Mouse (Mus musculus) intestine, embryonic 15.5 days (tissue): ENCODE data around the gene Hoxd3. TPM values are rescaled to one million over a fixed set of nuclear protein-coding genes. Genes with fewer than 3 reads are reported as not detected.

Experiments used
- ATAC-seq: fragments of 200-750 bp; cut with Nextera tagmentation; 2 replicates; pipeline ENCODE4 v1.8.0; 2017; ENCODE audit warnings: moderate TSS enrichment, moderate library complexity
- H3K27ac ChIP-seq: fragments of 300-500 bp; sonication (generic); 2 replicates; pipeline ENCODE4 v1.5.1; 2015; ENCODE audit warnings: mild to moderate bottlenecking, inconsistent platforms
- H3K27me3 ChIP-seq: fragments of 300-500 bp; sonication (generic); replicated peaks from 2 replicates; pipeline ENCODE4 v1.6.1; 2015; ENCODE audit warnings: inconsistent platforms
- H3K36me3 ChIP-seq: fragments of 300-500 bp; sonication (generic); 2 replicates; pipeline ENCODE4 v1.6.1; 2015; ENCODE audit warnings: inconsistent platforms
- H3K4me1 ChIP-seq: fragments of 300-500 bp; sonication (generic); replicated peaks from 2 replicates; pipeline ENCODE4 v1.6.1; 2015; ENCODE audit warnings: inconsistent platforms
- H3K4me2 ChIP-seq: fragments of 300-500 bp; sonication (generic); replicated peaks from 2 replicates; pipeline ENCODE4 v1.6.1; 2015; ENCODE audit warnings: mild to moderate bottlenecking, inconsistent platforms
- H3K4me3 ChIP-seq: fragments of 300-500 bp; sonication (generic); replicated peaks from 2 replicates; pipeline ENCODE4 v1.5.1; 2015; ENCODE audit warnings: inconsistent platforms
- H3K9ac ChIP-seq: fragments of 300-500 bp; sonication (generic); 2 replicates; pipeline ENCODE4 v1.6.1; 2015; ENCODE audit warnings: inconsistent platforms
- H3K9me3 ChIP-seq: fragments of 300-500 bp; sonication (generic); 2 replicates; pipeline ENCODE4 v1.6.1; 2016; ENCODE audit warnings: inconsistent platforms
- WGBS: fragments of 180-500 bp; shearing (Covaris S2); methylation state at CpG from one replicate; pipeline ENCODE4 v1.1.7; 2015; 5-methylcytosine and 5-hydroxymethylcytosine counted together
- polyA plus RNA-seq: library from polyadenylated mRNA; unstranded; fragments of >200 nt; fragmentation: Nextera tagmentation; extraction: Ambion mirVana; gene quantifications from 2 replicates; pipeline ENCODE4 v1.2.1, GENCODE M21; 2015

The Hoxd3 gene
- polyA plus RNA-seq, 1 experiment from 2014 or later, result 19.2 TPM

DNA sequence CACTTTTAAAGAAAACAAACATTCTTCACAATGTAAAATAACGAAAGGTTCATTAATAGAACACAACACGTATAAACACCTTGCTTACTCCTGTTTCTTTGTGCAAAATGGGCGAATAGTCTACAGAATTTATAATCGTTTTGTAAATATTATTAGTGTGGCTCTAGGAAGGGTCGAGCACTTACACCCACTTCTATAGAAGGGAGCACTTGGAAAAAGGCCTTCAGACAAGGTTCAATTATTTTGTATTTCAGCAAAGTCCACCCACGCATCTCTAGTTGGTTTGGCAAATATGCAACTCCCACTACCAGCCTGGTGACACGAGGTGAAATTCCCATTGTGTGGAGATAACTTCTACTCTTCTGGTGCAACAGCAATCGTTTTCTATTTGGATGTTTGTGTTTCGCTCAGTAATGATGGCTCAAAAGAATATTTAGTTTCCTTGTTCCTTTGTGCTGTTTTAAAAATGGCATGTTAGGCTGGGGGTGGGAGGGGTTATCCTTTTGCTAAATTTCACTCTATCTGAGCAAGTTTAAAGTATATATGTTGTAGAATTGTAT is 36.8 kb downstream of the Hoxd3 start:
- ATAC-seq, result no peak
- H3K27ac ChIP-seq, result no peak overlapping the region
- peaks cover 93% of the 10 kb centered on the region for H3K27me3 ChIP-seq
- H3K4me2 ChIP-seq, result 0 out of 2 replicates have a peak overlapping the region, but pooled peaks have one; percentile 7
- 31% methylated on average over 9 of the region's 9 CpGs for WGBS
- H3K4me1 ChIP-seq, result peaks cover 21% of the 10 kb centered on the region
- H3K36me3 ChIP-seq, result no peaks in the 10 kb centered on the region
- no peak overlapping the region for H3K9ac ChIP-seq
- no peaks in the 10 kb centered on the region for H3K9me3 ChIP-seq
- H3K4me3 ChIP-seq, result no peak overlapping the region

DNA sequence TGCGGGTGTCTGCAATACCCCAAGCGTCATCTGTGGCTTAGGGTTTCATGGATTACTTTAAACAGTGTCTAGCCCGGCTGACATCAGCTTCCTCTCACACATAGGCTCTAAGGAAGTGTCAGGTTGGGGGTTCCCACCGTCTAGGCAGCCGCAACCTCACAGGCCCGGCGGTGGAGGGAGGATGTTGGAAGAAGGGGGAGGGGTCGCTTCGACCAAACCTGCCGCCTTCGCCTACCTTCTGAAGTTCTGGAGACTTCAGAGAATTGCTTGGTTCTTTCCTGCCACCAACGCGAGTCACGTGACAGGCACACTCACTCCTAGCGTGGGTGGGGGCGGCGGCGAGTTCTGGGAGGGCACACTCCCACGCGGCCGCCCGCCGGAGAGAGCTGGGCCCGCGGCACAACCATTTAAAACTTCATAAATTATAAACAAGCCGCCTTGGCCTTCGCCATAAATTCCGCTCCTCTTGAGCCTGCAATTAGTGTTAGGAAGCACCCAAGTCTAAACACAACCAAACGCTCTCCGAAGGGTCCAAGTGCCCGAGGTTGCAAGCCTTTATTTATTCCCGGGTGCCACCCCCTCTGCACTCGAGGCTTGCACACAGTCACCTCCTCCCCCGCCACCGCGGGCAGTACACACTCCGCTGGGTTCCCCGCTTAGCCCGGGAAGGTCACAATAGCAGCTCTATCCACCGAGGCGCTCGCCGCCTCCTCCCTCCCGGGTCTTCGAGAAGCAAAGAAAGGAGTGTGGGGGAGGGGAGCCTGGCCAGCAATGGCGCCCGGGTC is 37.8 kb downstream of the Hoxd3 start:
- H3K27me3 ChIP-seq, result peaks cover 89% of the 10 kb centered on the region
- H3K4me1 ChIP-seq, result peaks cover 21% of the 10 kb centered on the region
- WGBS, result under 1% methylated on average over 47 of the region's 47 CpGs
- H3K9ac ChIP-seq, result peak overlapping the region; percentile 9; the same call in 1 of the 2 replicates
- 0 out of 2 replicates have a peak overlapping the region, but pooled peaks have one; percentile 9 for H3K27ac ChIP-seq
- H3K4me2 ChIP-seq, result peak overlapping the region; percentile 67
- peak; percentile 61 for ATAC-seq
- H3K9me3 ChIP-seq, result no peaks in the 10 kb centered on the region
- peak overlapping the region; percentile 29 for H3K4me3 ChIP-seq
- no peaks in the 10 kb centered on the region for H3K36me3 ChIP-seq

DNA sequence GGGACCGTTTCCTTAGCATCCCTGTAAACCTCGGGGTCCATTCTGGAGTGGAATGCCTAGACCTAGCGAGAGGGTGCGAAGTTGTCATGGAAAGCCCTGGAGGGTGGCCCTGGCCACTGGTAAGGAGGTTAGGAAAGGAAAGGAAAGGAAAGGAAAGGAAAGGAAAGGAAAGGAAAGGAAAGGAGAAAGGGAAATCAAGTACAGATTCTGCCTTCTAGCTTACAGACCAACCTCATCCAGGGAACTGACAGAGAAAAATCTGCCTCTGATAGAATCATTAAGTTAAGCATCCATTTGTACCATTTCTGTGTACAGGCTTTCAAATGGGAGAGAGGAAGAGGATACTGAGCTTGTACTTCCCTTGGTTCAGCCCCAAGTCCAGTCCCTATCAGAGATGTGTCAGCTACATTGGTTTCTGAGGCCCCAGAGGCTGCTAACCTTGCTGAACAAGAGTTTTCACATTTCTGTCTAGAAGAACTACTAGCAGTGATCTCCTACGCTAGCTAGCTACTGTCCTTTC is 39.1 kb downstream of the Hoxd3 start:
- H3K4me2 ChIP-seq, result no peak overlapping the region
- no peak overlapping the region for H3K4me3 ChIP-seq
- H3K9me3 ChIP-seq, result no peaks in the 10 kb centered on the region
- no peak overlapping the region for H3K9ac ChIP-seq
- no peaks in the 10 kb centered on the region for H3K36me3 ChIP-seq
- 44% methylated on average over 5 of the region's 5 CpGs for WGBS
- no peak overlapping the region for H3K27ac ChIP-seq
- no peak for ATAC-seq
- H3K4me1 ChIP-seq, result peaks cover 21% of the 10 kb centered on the region
- peaks cover 80% of the 10 kb centered on the region for H3K27me3 ChIP-seq

DNA sequence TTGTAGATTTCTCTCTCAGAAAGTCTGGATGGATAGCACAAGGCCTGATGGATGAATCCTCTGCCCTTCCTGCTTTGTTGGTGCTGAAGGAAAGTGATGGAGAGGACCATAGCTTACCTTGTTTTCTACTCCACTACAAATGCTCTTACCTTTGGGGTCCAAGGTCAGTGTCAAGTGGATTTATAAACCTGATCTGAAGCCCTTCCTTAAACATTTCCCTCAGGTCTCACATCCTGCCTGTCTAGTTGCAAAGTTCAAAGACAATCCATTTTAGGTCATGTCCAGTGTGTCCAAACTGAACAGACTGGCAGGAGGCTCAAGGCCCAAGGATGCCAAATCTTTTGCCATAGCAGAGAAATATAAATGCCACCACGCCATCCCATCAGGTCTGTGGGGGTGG is 40.1 kb downstream of the Hoxd3 start:
- no peak overlapping the region for H3K4me3 ChIP-seq
- H3K36me3 ChIP-seq, result no peaks in the 10 kb centered on the region
- no peak overlapping the region for H3K27ac ChIP-seq
- no peaks in the 10 kb centered on the region for H3K9me3 ChIP-seq
- ATAC-seq, result no peak
- WGBS, result 85% methylated on average over 1 of the region's 1 CpGs
- peaks cover 70% of the 10 kb centered on the region for H3K27me3 ChIP-seq
- peaks cover 21% of the 10 kb centered on the region for H3K4me1 ChIP-seq
- H3K9ac ChIP-seq, result no peak overlapping the region
- no peak overlapping the region for H3K4me2 ChIP-seq

DNA sequence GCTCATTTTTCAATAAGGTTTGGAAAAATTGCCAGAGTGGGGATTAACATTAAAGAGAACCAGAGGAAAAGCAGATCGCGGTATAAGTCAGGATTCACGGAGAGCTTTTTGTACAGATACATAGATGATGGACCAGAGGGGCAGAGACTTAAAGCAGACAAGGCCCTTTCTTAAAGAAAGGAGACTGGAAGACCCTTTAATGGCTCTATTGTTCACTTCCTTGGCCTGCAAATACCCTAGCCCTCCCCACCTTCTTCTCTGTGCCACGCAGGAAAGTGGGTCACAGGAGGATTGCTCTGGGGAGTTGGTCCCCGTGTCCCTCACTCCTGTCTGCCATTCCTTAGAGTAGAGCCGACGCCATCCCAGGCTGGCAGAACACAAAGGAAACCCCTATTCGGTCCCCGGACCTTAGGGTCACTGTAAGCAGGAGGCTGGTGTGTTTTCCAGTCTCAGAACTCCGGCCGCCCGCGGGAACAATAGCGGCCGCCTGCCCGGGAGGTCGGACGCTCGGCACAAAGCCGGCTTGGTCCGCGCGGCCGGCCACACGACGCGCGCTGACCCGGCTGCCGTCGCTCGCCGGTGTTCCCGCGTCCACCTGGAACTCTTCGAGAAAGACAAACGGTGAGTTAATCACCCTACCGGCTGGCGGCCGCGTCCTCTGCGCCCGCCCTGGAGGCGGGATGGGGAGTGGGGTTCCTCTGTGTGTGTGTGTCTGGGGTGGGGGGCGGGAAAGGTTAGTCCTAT is 40.9 kb downstream of the Hoxd3 start:
- H3K27ac ChIP-seq, result no peak overlapping the region
- peak; percentile 40; the same call in 1 of the 2 replicates for ATAC-seq

DNA sequence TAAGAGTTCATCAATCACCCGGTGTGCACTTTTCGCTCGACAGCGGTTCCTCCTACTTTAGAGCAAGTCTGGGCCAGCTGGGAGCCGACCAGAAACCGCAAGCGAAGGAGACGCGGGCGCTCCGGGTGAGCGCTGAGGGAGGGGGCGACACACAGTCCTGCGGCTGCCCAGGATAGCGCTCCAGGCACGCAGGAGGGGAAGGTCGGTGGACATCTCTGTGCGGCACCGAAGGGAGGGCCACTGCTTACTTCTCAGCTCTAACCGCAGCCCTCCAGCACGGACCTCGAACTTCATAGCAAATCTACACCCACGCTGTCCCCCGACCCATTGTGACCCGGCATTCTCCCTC is 41.4 kb downstream of the Hoxd3 start:
- no peak overlapping the region for H3K27ac ChIP-seq
- peak overlapping the region; percentile 73 for H3K4me2 ChIP-seq
- H3K27me3 ChIP-seq, result peaks cover 61% of the 10 kb centered on the region
- no peak overlapping the region for H3K9ac ChIP-seq
- H3K36me3 ChIP-seq, result no peaks in the 10 kb centered on the region
- 5% methylated on average over 25 of the region's 25 CpGs for WGBS
- no peaks in the 10 kb centered on the region for H3K9me3 ChIP-seq
- ATAC-seq, result peak; percentile 39
- peaks cover 21% of the 10 kb centered on the region for H3K4me1 ChIP-seq
- H3K4me3 ChIP-seq, result peak overlapping the region; percentile 34

More for the DNA sequence above, 40.9 kb downstream of the Hoxd3 start:
- Histone ChIP-seq H3K4me3 (peak overlapping the region; percentile 34), H3K9ac (peak overlapping the region; percentile 23; the same call in 1 of the 2 replicates), H3K36me3 (no peaks in the 10 kb centered on the region), H3K4me2 (peak overlapping the region; percentile 73), H3K4me1 (peaks cover 21% of the 10 kb centered on the region), H3K27me3 (peaks cover 62% of the 10 kb centered on the region), H3K9me3 (no peaks in the 10 kb centered on the region)
- WGBS, result 4% methylated on average over 45 of the region's 45 CpGs

DNA sequence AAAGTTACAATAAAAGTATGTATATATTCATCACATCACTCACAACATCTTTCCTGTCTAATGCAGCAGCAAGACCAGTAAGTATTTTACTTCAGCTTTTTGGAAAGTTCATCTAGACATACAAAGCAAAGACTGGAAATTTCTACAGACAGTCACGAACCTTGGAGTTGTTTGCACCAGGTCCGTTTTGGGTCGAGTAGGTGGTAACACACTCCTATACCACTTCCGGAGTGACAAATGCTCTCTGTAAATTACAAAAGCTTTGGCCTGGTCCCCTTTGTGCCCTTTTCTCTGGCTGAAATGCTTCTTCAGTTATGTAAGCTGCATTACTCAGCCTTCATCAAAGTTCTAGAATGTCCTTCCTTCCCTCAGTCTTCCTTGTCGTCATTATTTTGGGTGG is 42.0 kb downstream of the Hoxd3 start:
- Histone ChIP-seq H3K4me2 (no peak overlapping the region), H3K4me3 (no peak overlapping the region), H3K36me3 (no peaks in the 10 kb centered on the region), H3K27ac (no peak overlapping the region), H3K9me3 (no peaks in the 10 kb centered on the region), H3K4me1 (peaks cover 21% of the 10 kb centered on the region), H3K9ac (no peak overlapping the region), H3K27me3 (peaks cover 57% of the 10 kb centered on the region)
- ATAC-seq, result no peak
- 37% methylated on average over 5 of the region's 5 CpGs for WGBS

DNA sequence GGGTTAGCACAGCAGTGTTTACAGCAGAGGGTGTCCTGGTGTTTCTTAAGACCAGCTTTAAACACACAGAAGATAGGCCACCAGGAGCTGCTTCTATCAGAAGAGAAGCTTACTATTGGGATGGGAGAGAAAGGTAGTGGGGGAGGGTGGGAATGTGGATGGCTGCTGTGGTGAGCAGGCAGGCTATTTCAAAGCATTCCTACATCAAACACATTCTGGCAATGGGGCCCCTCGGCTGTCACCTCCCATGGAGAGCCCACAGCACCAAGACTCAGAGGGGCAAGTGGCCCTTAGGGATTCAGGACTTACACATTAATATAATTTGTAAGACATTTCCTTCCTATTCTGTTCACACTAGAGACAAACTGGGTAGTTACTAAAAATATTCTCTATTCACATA is 48.4 kb downstream of the Hoxd3 start:
- WGBS, result 7% methylated on average over 1 of the region's 1 CpGs
- no peaks in the 10 kb centered on the region for H3K9me3 ChIP-seq
- peaks cover 52% of the 10 kb centered on the region for H3K27me3 ChIP-seq
- H3K4me2 ChIP-seq, result no peak overlapping the region
- H3K4me1 ChIP-seq, result peaks cover 17% of the 10 kb centered on the region
- no peak for ATAC-seq
- no peaks in the 10 kb centered on the region for H3K36me3 ChIP-seq
- no peak overlapping the region for H3K9ac ChIP-seq
- H3K27ac ChIP-seq, result no peak overlapping the region
- no peak overlapping the region for H3K4me3 ChIP-seq

DNA sequence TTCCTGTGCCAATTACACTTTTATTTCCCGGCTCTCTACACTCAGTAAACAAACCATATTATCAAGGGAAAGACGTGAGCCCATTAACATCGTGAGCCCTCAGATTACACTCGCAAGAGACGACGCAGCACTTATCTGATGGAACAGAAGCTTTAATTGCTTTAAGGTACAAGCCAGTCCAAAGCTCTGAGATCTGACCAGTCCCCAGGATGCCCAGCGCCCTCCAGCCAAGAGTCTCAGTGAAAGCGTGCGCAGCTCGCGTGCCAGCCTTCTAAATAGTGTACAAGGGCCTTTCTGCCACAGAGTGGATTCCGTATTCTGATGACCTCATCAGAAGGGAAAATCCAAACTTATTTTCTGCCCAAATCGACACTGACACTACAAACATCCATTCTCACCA is 50.2 kb downstream of the Hoxd3 start:
- H3K27me3 ChIP-seq, result peaks cover 58% of the 10 kb centered on the region
- 4% methylated on average over 13 of the region's 13 CpGs for WGBS
- peak overlapping the region; percentile 98 for H3K4me2 ChIP-seq

DNA sequence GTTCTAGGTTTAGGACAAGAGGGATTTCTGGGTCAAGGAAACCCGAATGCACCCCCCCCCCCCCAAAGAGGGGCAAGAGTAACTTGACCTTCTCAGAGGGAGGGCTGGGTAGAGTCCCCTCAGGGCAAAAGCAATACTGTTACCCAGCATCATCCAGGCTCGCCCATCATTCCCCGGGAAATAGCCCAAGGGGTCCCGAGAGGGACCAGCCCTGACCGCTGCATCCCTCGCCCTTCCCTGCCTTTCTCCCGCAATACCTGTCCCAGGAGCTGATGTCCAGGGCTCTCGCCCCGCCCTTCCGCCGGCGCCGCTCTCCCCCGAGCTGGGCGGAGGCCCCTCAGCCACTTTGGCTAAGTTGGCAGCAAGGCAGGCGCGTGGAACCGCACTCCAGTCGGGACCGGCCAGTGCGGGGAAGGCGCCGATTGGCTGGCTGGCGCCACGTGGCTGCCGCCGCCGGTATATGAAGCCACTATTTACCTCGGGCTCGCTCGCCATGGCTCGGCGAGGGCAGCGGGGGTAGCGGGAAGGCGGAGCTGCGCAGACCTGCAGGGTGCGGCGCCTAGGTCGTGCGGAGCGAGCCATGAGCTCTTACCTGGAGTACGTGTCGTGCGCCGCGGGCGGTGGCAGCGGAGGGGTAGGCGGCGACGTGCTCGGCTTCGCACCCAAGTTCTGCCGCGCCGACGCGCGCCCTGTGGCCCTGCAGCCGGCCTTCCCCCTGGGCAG is 51.0 kb downstream of the Hoxd3 start, which contains the start of gene Hoxd1:
Gene Hoxd1 (plus strand): TSS at position 459 of the 723 bp plus-strand sequence.
- peaks cover 58% of the 10 kb centered on the region for H3K27me3 ChIP-seq
- H3K4me3 ChIP-seq, result peak within 1 kb of the TSS; percentile 53
- H3K9me3 ChIP-seq, result no peaks in the 10 kb centered on the region
- H3K4me2 ChIP-seq, result peak within 1 kb of the TSS; percentile 98
- no peak within 1 kb of the TSS for H3K27ac ChIP-seq
- peak; percentile 92 for ATAC-seq
- H3K36me3 ChIP-seq, result no peaks in the 10 kb centered on the region
- peak within 1 kb of the TSS; percentile 18; the same call in 1 of the 2 replicates for H3K9ac ChIP-seq
- WGBS, result under 1% methylated on average over 60 of the region's 61 CpGs
- peaks cover 17% of the 10 kb centered on the region for H3K4me1 ChIP-seq

More for the DNA sequence above, 50.2 kb downstream of the Hoxd3 start:
- no peak for ATAC-seq
- H3K9me3 ChIP-seq, result no peaks in the 10 kb centered on the region
- H3K27ac ChIP-seq, result no peak overlapping the region
- H3K36me3 ChIP-seq, result no peaks in the 10 kb centered on the region
- H3K4me3 ChIP-seq, result peak overlapping the region; percentile 53; the same call in 1 of the 2 replicates
- peaks cover 17% of the 10 kb centered on the region for H3K4me1 ChIP-seq
- no peak overlapping the region for H3K9ac ChIP-seq

DNA sequence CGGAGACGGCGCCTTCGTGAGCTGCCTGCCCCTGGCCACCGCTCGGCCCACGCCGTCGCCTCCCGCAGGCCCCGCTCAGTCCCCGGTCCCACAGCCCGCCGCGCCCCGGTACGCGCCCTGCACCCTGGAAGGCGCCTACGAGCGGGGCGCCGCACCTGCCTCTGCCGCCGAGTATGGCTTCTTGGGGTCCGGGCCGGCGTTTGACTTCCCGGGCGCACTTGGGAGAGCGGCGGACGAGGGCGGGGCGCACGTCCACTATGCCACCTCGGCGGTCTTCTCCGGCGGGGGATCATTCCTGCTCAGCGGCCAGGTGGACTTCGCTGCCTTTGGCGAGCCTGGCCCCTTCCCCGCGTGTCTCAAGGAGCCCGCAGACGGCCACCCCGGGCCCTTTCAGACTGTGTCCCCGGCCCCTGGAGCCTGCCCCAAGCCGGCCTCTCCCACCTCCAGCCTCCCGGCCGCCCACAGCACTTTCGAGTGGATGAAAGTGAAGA is 51.6 kb downstream of the Hoxd3 start:
- 0 out of 2 replicates have a peak overlapping the region, but pooled peaks have one; percentile 18 for H3K9ac ChIP-seq
- H3K27ac ChIP-seq, result no peak overlapping the region
- WGBS, result 2% methylated on average over 41 of the region's 53 CpGs
- H3K9me3 ChIP-seq, result no peaks in the 10 kb centered on the region
- peak overlapping the region; percentile 98 for H3K4me2 ChIP-seq
- peak overlapping the region; percentile 53 for H3K4me3 ChIP-seq
- peaks cover 17% of the 10 kb centered on the region for H3K4me1 ChIP-seq
- H3K36me3 ChIP-seq, result no peaks in the 10 kb centered on the region
- H3K27me3 ChIP-seq, result peaks cover 55% of the 10 kb centered on the region
- peak; percentile 71; the same call in 1 of the 2 replicates for ATAC-seq
